Mouse (Mus musculus) heart, postnatal 36 days (tissue): ENCODE data around the gene Trim54. TPM values are rescaled to one million over a fixed set of nuclear protein-coding genes. Genes with fewer than 3 reads are reported as not detected.

ENCODE experiments used
- DNase-seq, 2 experiments: peaks; one replicate each; pipeline ENCODE4 v3.0.0; 2021 to 2022
- intact Hi-C: fragments of 180-260 bp; cut with DNase I; formaldehyde crosslinking; loops from one replicate; pipeline ENCODE4 v1.15.1; 2025
- total RNA-seq, 2 experiments: library from RNA; stranded (reverse); gene quantifications; 2 replicates each; pipeline ENCODE4 v1.2.3; 2021

Trim54 gene
- total RNA-seq, 2 experiments from 2014 or later: 249 to 297 TPM

- no peak for DNase-seq
- intact Hi-C loops: no loop called here
Observed at GRCm38 (mm10) chr5:31095711-31096480, 20.6 kb upstream of the Trim54 start.

DNA sequence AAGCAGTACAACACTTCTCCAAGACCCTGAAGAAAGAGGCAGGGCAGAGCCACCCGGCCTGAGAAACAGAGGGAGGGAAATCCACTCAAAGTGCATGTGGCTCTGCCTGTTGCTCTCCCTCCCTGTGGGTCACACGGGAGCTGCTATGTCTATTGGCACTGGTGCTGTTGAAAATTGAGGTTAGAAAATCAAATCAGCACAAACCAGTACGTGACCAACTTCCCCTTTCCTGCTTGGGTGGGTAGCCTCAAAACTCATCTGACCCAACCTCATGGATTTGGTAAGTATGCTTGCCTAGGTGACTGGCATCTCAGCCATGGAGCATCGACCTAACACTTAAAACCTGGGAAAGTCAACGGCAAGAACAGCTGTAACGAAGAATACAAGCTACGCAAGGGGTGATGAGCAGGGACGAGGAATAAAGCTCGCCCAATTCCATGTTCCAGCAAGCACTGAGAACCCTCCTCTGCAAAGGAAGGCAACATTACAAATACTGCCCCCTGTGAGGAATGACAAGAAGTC lies 10.6 kb upstream of the Trim54 start, which contains the start of gene Dnajc5g:
TSS of gene Dnajc5g (plus strand) at position 472 of the 522 bp plus-strand sequence.
- intact Hi-C loops: loop anchor here (5.0 kb wide), 1 partner anchor 54 kb away; the partner anchor contains the start of gene Cad
- no peak for DNase-seq

DNA sequence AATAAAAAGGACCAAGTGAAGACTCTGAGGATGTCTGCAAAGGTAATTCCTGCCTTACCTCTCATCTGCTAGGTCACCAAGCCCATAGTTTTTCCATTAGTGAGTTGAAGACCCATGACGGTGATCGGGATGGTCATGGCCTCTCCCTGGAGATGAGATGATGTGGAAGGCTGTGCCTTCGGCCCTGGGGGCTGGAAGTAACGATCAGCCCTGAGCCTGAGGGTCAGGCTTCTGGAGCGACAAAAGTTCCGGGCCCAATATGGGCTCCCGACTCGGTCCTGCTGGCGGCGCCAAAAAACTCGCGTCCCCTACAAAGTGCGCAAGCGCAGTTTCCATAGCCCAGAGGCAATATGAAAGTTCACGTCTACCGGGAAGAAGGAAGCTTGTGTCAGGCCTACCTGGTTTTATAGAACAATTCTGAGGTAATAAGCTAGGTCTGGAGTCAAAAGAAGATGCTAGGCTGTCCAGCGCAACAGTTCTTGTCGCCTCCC lies 8.5 kb upstream of the Trim54 start, which contains the start of gene Slc30a3:
TSS of gene Slc30a3 (minus strand) at position 238 of the 491 bp plus-strand sequence.
- intact Hi-C loops: loop anchor here (5.0 kb wide), 1 partner anchor 56 kb away; the partner anchor contains the start of gene Cad
- DNase-seq: no peak

- intact Hi-C loops: loop anchor here (2.0 kb wide), 1 partner anchor 28 kb away; no protein-coding TSS in a partner anchor
Observed at GRCm38 (mm10) chr5:31110781-31111180, 5.7 kb upstream of the Trim54 start.

DNA sequence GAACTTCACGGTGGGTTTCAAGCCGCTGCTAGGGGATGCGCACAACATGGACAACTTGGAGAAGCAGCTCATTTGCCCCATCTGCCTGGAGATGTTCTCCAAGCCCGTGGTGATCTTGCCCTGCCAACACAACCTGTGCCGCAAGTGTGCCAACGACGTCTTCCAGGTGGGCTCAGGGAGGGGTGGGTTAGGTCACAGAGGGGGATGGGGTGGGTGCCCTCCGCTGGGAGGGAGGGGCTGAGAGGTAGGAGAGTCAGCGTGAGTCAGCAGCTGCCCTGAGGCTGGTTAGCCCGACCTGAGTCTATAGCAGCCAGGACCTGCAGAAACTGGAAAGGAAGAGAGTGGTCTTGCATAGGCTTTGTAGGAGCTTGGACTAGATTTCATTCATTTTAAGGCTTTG lies 400 bp downstream of the Trim54 start:
- DNase-seq: no peak
- intact Hi-C loops: no loop called here

More at GRCm38 (mm10) chr5:31110781-31111180, 5.7 kb upstream of the Trim54 start:
- DNase-seq: no peak

- DNase-seq: no peak
- intact Hi-C loops: no loop called here
Observed at GRCm38 (mm10) chr5:31121111-31121510, 4.6 kb downstream of the Trim54 start.

DNA sequence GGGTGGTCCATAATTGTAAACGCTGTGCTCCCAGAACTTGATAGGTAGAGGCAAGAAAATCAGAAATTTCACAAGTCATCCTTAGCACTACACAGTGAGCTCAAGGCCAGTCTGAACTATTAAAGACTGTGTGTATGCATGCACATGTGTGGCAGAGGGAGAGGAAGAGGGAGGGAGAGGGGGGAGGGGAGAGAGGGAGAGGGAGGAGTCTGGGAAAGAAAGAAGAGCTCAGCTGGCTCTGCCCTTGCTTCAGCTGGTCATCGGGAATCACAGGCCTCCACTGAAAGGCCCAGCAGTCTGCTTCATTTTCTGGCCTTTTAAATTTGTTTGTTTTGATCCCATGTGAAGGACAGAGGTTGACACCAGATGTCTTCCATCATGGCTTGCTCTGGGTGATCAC lies 7.0 kb downstream of the Trim54 start:
- DNase-seq: no peak
- intact Hi-C loops: no loop called here

DNA sequence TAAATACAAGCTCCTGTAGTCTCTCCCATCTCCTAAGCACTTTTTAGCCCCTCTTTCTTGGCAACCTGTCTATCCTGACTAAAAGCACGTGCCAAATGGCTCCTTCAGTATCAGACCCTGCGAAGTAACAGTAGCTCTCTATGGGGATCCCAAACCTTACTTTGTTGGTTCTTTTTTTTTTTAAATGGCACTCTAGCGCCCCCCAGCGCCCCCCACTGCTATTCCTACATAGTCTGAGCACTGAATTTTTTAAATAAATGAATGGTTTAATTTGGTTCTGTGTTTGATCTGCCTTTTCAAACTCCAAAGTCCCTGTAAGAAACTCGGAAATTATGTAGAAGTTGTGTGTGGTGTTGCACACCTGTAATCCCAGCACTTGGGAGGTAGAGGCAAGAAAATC lies 9.5 kb downstream of the Trim54 start:
- intact Hi-C loops: no loop called here
- DNase-seq: no peak

DNA sequence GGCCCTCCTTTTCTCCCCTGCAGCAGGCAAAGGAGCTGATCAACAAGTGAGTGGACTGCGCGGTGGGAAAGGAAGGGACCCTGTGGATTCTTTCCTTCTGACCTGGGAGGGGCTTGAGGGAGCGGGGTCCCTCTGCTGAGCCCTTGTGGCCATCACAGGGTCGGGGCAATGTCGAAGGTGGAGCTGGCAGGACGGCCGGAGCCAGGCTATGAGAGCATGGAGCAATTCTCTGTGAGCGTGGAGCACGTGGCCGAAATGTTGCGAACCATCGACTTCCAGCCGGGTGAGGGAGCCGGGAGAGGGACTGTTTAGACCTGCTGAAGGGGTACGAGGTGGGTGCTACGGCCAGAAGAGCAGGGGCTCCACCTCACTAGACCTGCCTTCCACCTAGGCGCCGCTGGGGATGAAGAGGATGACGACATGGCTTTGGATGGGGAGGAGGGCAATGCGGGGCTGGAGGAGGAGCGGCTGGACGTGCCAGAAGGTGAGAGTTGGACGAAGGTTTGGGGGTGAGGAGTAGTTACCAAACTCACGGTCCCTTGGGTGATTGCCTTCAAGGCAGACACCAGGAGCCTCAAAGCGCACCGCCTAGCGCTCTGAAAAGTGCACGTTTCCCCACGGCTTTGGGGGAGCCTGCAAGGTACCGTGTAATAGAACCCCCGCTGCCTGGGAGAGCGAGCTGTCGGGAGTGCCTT lies 20.4 kb downstream of the Trim54 start:
- intact Hi-C loops: no loop called here
- DNase-seq: no peak

- intact Hi-C loops: no loop called here
Observed at GRCm38 (mm10) chr5:31137658-31138057, 21.1 kb downstream of the Trim54 start.

DNA sequence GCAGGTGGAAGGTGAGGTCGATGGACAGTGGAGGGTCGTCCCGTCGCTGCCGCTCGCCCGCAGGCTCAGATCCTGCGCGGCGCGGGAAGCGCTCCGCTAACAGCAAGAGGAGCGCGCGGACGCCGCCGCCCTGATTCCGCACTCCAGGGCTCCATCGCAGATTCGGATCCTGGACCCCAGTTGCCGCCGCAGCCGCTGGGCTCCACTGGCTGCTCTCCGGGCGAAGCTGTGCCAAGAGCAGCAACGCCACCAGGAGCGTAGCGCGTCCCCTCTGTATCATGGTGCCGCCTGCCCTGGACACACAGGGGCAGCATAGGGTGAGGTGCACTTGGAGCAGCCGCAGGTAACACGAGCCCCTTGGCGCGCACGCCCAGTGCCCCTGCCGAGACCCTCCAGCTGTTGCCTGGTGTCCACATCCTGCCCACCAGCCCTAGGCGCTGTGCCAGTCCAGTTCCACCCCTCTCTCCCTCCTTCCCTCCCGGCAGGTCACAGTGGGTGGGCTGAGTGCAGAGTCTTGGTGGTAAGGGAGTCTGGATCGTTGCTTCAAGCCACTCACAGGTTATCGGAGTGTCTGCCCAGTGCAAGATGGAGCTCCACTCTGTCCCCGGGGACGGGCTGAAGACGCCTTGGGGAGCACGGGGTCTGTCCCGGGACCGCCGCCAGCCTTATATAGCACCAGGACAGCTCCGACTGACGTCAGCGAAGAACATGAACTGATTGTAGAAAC lies 21.9 kb downstream of the Trim54 start, which contains the start of gene Ucn:
TSS of gene Ucn (minus strand) at position 589 of the 727 bp plus-strand sequence.
- intact Hi-C loops: no loop called here
- no peak for DNase-seq

More at GRCm38 (mm10) chr5:31137658-31138057, 21.1 kb downstream of the Trim54 start:
- DNase-seq: no peak

- no peak for DNase-seq
- intact Hi-C loops: no loop called here
Observed at GRCm38 (mm10) chr5:31138968-31139425, 22.5 kb downstream of the Trim54 start.

- intact Hi-C loops: loop anchor here (5.0 kb wide), 1 partner anchor 178 kb away; no protein-coding TSS in a partner anchor
- no peak for DNase-seq
Observed at GRCm38 (mm10) chr5:31149781-31150180, 33.3 kb downstream of the Trim54 start.

DNA sequence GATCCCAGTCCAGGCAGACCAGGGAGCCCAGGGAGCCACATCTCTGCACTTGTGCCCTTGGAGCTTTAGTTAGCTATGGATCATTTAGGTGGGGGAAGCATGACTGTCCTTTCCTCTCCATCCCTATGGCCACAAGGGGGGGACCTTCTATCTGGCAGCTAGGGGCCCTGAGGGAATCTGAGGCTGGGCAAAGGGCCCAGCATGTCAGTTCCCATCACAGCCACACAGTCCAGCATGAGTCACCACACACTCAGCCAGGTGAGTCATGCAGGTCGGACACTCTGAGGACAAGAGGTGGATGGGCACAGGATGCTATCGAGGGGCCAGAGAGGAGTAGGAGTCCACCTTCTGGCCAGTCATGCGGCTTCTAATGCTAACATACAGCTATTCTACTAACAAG lies 35.2 kb downstream of the Trim54 start:
- DNase-seq: peak in 1 of 2 experiments; percentile 40
- intact Hi-C loops: loop anchor here (5.0 kb wide), 1 partner anchor 176 kb away; no protein-coding TSS in a partner anchor

DNA sequence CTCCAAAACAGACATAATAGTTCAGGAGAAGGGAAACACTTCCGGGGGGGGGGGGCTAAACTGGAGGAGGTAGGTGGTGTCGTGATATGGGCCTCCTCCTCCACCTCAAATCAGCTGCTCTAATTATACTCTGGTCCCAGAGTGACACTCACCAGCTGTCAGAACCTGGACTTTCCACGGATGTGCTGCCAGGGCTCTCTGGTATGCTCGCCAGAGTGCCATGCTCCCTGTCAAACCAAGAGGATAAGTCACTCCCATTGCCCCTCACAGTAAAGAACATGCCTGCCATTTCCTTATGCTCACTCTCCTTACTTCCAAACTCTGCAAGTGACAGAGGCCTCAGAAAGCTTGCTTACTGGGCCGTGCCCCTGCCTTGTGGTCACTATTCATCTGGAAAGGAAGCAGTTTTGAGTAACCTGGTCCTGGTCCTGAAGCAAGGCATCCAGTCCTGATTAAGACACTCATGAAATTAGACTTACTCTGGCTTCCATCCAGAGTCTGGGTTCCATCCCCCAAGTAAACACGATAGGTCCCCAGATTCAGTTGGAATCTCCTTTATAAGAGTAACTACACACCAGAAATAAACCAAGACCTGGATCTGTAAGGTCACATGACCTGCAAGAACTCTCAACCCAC lies 37.1 kb downstream of the Trim54 start:
- intact Hi-C loops: loop anchor here (5.0 kb wide), 1 partner anchor 174 kb away; no protein-coding TSS in a partner anchor

DNA sequence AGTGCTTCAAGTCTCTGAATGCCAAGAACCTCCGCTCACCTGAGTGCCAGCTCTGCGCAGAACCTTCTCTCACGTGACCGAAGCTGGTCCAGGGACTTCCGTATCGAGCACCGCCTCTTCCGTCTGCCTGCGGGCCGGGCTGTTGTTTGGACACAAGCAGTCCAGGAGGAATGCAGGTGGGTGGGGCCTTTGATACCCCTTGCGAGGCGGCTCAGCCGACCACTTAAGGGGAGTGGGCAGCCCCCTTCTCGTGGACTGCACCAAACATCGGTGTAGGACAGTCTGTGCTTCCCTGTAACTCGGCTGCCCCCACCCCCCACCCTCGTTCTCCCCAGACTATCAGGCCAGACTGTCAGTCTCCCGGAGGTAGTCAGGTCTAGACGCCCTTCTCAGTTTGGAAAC lies 37.6 kb downstream of the Trim54 start, which contains the start of gene Mpv17:
TSS of gene Mpv17 (minus strand) at position 100 of the 402 bp plus-strand sequence.
- intact Hi-C loops: loop anchor here (5.0 kb wide), 1 partner anchor 173 kb away; no protein-coding TSS in a partner anchor
- peak; percentile 76 to 84 for DNase-seq

More for the DNA sequence above, 37.1 kb downstream of the Trim54 start:
- peak in 1 of 2 experiments; percentile 47 for DNase-seq

DNA sequence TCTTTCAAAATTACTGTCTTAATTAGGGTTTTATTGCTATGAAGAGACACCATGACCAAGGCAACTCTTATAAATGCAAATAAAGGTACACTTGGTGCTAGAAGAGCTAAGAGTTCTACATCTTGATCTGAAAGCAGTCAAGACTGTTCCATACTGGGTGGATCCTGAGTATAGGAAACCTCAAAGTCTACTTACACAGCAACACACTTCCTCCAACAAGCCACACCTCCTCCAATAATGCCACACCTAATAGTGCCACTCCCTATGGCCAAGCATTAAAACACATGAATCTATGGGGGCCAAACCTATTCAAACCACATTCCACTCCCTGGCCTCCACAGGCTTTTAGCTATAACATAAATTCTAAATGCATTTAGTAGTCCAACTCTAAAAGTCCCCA lies 46.0 kb downstream of the Trim54 start:
- intact Hi-C loops: no loop called here
- DNase-seq: no peak

DNA sequence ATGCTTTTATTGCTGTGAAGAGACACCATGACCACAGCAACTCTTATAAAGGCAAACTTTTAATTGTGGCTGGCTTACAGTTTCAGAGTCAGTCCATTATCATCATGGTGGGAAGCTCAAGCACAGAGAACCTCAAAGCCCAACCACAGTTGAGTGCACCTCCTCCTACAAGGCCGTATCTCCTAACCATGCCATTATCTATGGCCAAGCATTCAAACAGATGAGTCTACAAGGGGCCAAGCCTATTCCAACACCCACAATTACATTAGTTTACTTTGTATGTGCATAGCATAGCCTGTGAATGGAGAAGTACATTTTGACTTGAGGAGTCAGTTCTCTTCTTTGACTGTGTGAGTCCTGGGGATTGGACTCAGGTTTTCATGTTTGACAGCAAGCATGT lies 48.4 kb downstream of the Trim54 start:
- intact Hi-C loops: no loop called here
- no peak for DNase-seq

DNA sequence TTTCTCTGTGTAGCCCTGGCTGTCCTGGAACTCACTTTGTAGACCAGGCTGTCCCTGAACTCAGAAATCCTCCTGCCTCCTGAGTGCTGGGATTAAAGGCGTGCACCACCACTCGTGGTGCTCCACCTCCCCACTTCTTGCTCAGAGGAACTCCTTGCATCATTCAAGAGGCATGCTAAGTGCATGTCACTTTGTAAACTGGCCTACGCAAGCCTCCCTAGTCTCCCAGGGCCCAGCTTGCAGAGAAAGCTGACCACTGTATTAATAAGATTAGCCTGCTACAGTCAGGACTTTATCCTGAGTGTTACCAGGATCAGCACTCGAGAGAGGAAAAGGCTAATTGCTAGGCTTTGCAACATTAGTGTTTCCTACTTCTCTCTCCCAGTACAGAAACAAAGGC lies 52.1 kb downstream of the Trim54 start:
- intact Hi-C loops: no loop called here
- DNase-seq: no peak
